In the genomic region with DNA sequence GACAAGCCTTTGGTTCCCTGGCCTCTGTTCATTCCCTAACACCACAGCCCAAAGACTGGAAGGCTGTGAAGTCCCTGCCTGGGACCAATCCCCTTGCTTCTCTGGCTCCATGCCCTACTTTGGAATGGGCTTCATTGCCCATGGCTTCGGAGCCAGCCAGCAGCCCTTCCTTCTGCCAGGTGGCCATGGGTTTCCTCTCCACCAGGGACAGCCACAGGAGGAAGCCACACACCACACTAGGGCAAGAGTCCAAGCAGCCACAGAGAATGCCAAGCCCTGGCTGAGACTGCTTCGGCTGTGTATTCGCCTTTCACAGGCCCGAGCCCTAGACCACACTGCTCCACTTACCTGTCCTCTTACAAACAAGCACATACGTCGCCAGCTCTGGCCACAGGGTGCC, we compare ENCODE assay signal across 11 mouse cellular contexts. TPM values are rescaled to one million over a fixed set of nuclear protein-coding genes. Genes with fewer than 3 reads are reported as not detected.
A peak's percentile ranks its signal among the peaks of the same experiment; 100 is the strongest.
DNase-seq lines count a peak whose midpoint lies in the region.
"Had no signal": no experiment of that assay in that cellular context is flagged by ENCODE, and none has a peak within 500 bp of the region (broad histone marks: within the 10 kb centered on the region; RNA-seq: fewer than 3 reads in every experiment).

No protein-coding gene starts in this region.

- intact Hi-C loops in gastrocnemius, postnatal 36 days (cut with DNase I) = no loop called here

- H3K9me3 ChIP-seq in midbrain, embryonic 10.5 days (replicated peaks) = peaks cover 10% of the 10 kb centered on the region; the same call in 1 of the 2 replicates
- H3K9me3 ChIP-seq: embryonic facial prominence, embryonic 15.5 days; midbrain, embryonic 12.5 days had no signal

- H3K36me3 ChIP-seq in midbrain, embryonic 10.5 days = no peaks in the 10 kb centered on the region
- H3K36me3 ChIP-seq: embryonic facial prominence, embryonic 15.5 days; midbrain, embryonic 12.5 days had no signal

- H3K4me1 ChIP-seq in midbrain, embryonic 10.5 days = peaks cover 18% of the 10 kb centered on the region

- 0 out of 2 replicates have a peak, but pooled peaks cover 4% of the 10 kb centered on the region for H3K27me3 ChIP-seq in midbrain, embryonic 10.5 days (ENCODE audit: low read depth, poor library complexity, severe bottlenecking)
- H3K27me3 ChIP-seq: embryonic facial prominence, embryonic 15.5 days; midbrain, embryonic 12.5 days had no signal

- peak; percentile 40 for DNase-seq in gastrocnemius, postnatal 10 days
- DNase-seq in gastrocnemius, postnatal 36 days = no peak
- peak; percentile 20 for DNase-seq in ovary, postnatal 36 days (ENCODE audit: low spot score)
- no peak for DNase-seq in ovary, postnatal 14 days (ENCODE audit: low spot score)
- peak; percentile 86 to 87 for DNase-seq in cerebellum, adult 18-20 months
- peak; percentile 70 to 75 for DNase-seq in layer of hippocampus, postnatal 14 days (ENCODE audit: low spot score in 2 of 2)
- DNase-seq in frontal cortex, adult 2 months (ENCODE audit: extremely low spot score in 1 of 2, low spot score in 1 of 2) = no peak
- DNase-seq in midbrain, embryonic 10.5 days (ENCODE audit: low spot score) = no peak

- no peak overlapping the region for H3K27ac ChIP-seq in midbrain, embryonic 10.5 days (replicated peaks)
- H3K27ac ChIP-seq: embryonic facial prominence, embryonic 15.5 days; midbrain, embryonic 12.5 days; stomach, postnatal 0 days had no signal

- WGBS in midbrain, embryonic 10.5 days = 87% methylated on average over 6 of the region's 6 CpGs

- no peak overlapping the region for H3K4me3 ChIP-seq in midbrain, embryonic 10.5 days
- H3K4me3 ChIP-seq: embryonic facial prominence, embryonic 15.5 days; midbrain, embryonic 12.5 days had no signal

RNA-seq across cellular contexts. Expression of gene Cyth4, which starts 9.2 kb away (rescaled TPM):
- 1 to 10 TPM; 3.1 to 7.7 TPM for total RNA-seq in gastrocnemius, postnatal 10 days (2021)
- total RNA-seq in gastrocnemius, postnatal 36 days (2021) = 1 to 10 TPM; 2.0 to 2.1 TPM
- total RNA-seq in layer of hippocampus, postnatal 14 days (2021) = 10 to 100 TPM; 16.9 to 18.0 TPM
- 14.7 and 16.9 TPM in 2 replicates for polyA plus RNA-seq in frontal cortex, adult 2 months (2012; rRNA removed)
- polyA plus RNA-seq in midbrain, embryonic 10.5 days (2016; fragmentation: Nextera tagmentation; extraction: Ambion mirVana) = 5.9 and 6.7 TPM in 2 replicates

RNA-seq across cellular contexts. Expression of gene Rac2, which starts 33.5 kb away (rescaled TPM):
- total RNA-seq in gastrocnemius, postnatal 10 days (2021) = 10 to 100 TPM in 1 of 2 experiments, 1 to 10 TPM in 1; 1.7 to 12.4 TPM
- 1 to 10 TPM in 1 of 2 experiments, under 1 TPM in 1; 0.42 to 1.4 TPM for total RNA-seq in gastrocnemius, postnatal 36 days (2021)
- 1 to 10 TPM; 2.5 to 3.5 TPM for total RNA-seq in layer of hippocampus, postnatal 14 days (2021)
- polyA plus RNA-seq in frontal cortex, adult 2 months (2012; rRNA removed) = 2.7 and 4.7 TPM in 2 replicates
- 9.1 and 9.5 TPM in 2 replicates for polyA plus RNA-seq in midbrain, embryonic 10.5 days (2016; fragmentation: Nextera tagmentation; extraction: Ambion mirVana)

Comparison
In these comparisons a context has a peak if more than half of its experiments do, and no peak if none do; other contexts are left out.
1. DNase-seq: peak in gastrocnemius, postnatal 10 days (single experiment), ovary, postnatal 36 days (single experiment), cerebellum, adult 18-20 months (2 of 2) and layer of hippocampus, postnatal 14 days (2 of 2); none in gastrocnemius, postnatal 36 days (0 of 2), ovary, postnatal 14 days (single experiment), frontal cortex, adult 2 months (0 of 2) and midbrain, embryonic 10.5 days (single experiment).